Mouse (Mus musculus) ES-Bruce4 (cell line): Measurements from ENCODE around the gene Krt87. TPM values are rescaled to one million over a fixed set of nuclear protein-coding genes. Genes with fewer than 3 reads are reported as not detected.
A peak's percentile ranks its signal among the peaks of the same experiment; 100 is the strongest.

Experiments
- H3K27ac ChIP-seq: 2 replicates; pipeline ENCODE4 v1.5.1; 2012; ENCODE audit warnings: low read length, inconsistent platforms; ENCODE audit not compliant: insufficient read depth
- H3K27me3 ChIP-seq: 2 replicates; pipeline ENCODE4 v1.6.1; 2012; ENCODE audit warnings: mild to moderate bottlenecking, low read length, inconsistent platforms; ENCODE audit not compliant: control insufficient read depth, poor library complexity, insufficient read depth, severe bottlenecking
- H3K36me3 ChIP-seq: 2 replicates; pipeline ENCODE4 v1.6.1; 2012; ENCODE audit warnings: inconsistent platforms, mild to moderate bottlenecking, low read length, moderate library complexity; ENCODE audit not compliant: control insufficient read depth, poor library complexity, insufficient read depth, severe bottlenecking
- H3K4me1 ChIP-seq: one replicate; pipeline ENCODE4 v1.8.1; 2011; ENCODE audit warnings: low read length; ENCODE audit not compliant: control insufficient read depth, insufficient read depth
- H3K4me3 ChIP-seq: 2 replicates; pipeline ENCODE4 v1.5.1; 2011; ENCODE audit warnings: low read depth, mild to moderate bottlenecking, low read length
- H3K9ac ChIP-seq: 2 replicates; pipeline ENCODE4 v1.6.1; 2012; ENCODE audit warnings: low read depth, mild to moderate bottlenecking, inconsistent platforms; ENCODE audit not compliant: poor library complexity, severe bottlenecking
- H3K9me3 ChIP-seq: replicated peaks from 2 replicates; pipeline ENCODE4 v1.6.1; 2012; ENCODE audit warnings: mild to moderate bottlenecking, low read length, inconsistent platforms; ENCODE audit not compliant: control insufficient read depth, poor library complexity, insufficient read depth, severe bottlenecking
- CTCF ChIP-seq: IDR thresholded peaks from one replicate; pipeline ENCODE4 v1.8.1; 2011; ENCODE audit warnings: low read depth, low read length
- EP300 ChIP-seq: IDR thresholded peaks from 2 replicates; pipeline ENCODE4 v1.6.1; 2011; ENCODE audit warnings: low read depth, low read length; ENCODE audit not compliant: insufficient read depth
- POLR2A ChIP-seq: IDR thresholded peaks from one replicate; pipeline ENCODE4 v1.8.1; 2011; ENCODE audit warnings: low read length; ENCODE audit not compliant: insufficient read depth
- polyA plus RNA-seq: library from polyadenylated mRNA; stranded (reverse); fragments of >200 nt; gene quantifications from 2 replicates; pipeline ENCODE4 v1.2.4, GENCODE M21; 2011; ENCODE audit warnings: low read depth; ENCODE audit not compliant: missing spikeins, insufficient read depth, insufficient read length

Krt87 gene
- polyA plus RNA-seq, 1 experiment = not detected

DNA sequence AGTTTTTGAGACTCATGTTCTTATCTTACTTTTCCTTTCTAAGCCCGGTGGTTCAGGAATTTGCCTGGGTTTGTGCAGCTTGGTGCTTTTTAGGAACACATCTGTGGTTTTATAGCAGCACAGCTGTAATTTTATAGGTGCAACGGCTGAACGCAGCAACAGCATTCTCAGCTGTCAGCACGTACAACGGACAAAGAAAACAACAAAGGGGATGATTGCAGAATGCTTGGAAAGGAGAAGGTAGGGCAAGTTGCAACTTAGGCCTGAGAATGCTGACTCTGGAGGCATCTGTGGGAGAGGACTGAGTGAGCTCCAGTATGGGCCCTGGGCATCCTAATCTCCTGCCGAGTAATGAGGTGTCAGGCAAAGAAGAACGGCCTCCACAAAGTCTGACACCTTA, 42.1 kb downstream of the Krt87 start:
- no peaks in the 10 kb centered on the region for H3K36me3 ChIP-seq
- no peak overlapping the region for H3K9ac ChIP-seq
- no peaks in the 10 kb centered on the region for H3K9me3 ChIP-seq
- no peaks in the 10 kb centered on the region for H3K4me1 ChIP-seq
- H3K4me3 ChIP-seq = no peak overlapping the region
- TF ChIP-seq CTCF (no peak), POLR2A (no peak), EP300 (no peak)
- no peak overlapping the region for H3K27ac ChIP-seq
- no peaks in the 10 kb centered on the region for H3K27me3 ChIP-seq

DNA sequence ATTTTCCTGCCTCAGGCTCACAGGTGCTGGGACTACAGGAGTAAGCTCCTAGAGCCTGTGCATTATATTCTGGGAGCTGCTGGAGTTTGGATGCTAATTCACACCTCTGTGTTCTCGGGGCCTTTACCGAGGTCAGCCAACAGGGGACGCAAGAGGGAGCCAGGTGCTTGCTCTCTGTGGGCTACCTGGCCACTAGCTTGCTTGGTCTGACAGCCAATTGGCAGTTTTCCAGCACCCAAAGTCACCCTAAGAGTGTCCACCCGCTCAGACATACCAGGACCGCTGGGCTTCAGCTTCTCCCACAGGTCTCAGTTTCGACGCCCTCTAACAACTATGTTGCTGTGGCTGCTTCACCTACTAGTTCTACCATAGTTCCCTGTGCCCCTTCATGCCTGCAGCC, 43.7 kb downstream of the Krt87 start:
- H3K36me3 ChIP-seq = no peaks in the 10 kb centered on the region

DNA sequence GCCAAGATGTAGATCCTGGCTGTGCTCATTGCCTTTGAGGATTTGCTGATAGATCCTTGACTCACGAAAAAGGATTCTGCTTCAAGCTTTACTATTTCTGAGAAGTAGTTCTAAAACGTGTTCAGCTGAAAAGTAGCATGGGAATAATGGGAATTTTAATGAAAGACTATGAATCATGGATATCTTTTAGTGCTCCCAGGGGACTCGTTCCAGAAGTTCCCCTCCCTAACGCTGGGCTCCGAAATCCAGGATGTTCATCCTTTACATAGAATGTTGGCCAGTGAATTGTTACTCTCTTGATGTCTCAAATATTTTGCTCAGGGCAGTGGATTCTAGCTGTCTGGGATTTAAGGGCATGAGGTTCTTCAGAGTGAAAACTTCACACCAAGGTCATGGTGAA, 46.4 kb downstream of the Krt87 start:
- H3K36me3 ChIP-seq = no peaks in the 10 kb centered on the region
- no peak overlapping the region for H3K27ac ChIP-seq
- no peaks in the 10 kb centered on the region for H3K9me3 ChIP-seq
- no peak overlapping the region for H3K9ac ChIP-seq
- no peak for TF ChIP-seq POLR2A
- no peak for TF ChIP-seq EP300
- TF ChIP-seq CTCF = no peak
- no peaks in the 10 kb centered on the region for H3K4me1 ChIP-seq
- H3K27me3 ChIP-seq = no peaks in the 10 kb centered on the region
- no peak overlapping the region for H3K4me3 ChIP-seq

More for the DNA sequence above, 43.7 kb downstream of the Krt87 start:
- H3K4me1 ChIP-seq = no peaks in the 10 kb centered on the region
- H3K27ac ChIP-seq = no peak overlapping the region
- no peak overlapping the region for H3K4me3 ChIP-seq
- no peaks in the 10 kb centered on the region for H3K9me3 ChIP-seq
- no peak overlapping the region for H3K9ac ChIP-seq
- TF ChIP-seq EP300 = no peak
- TF ChIP-seq CTCF = peak; percentile 35
- no peaks in the 10 kb centered on the region for H3K27me3 ChIP-seq

DNA sequence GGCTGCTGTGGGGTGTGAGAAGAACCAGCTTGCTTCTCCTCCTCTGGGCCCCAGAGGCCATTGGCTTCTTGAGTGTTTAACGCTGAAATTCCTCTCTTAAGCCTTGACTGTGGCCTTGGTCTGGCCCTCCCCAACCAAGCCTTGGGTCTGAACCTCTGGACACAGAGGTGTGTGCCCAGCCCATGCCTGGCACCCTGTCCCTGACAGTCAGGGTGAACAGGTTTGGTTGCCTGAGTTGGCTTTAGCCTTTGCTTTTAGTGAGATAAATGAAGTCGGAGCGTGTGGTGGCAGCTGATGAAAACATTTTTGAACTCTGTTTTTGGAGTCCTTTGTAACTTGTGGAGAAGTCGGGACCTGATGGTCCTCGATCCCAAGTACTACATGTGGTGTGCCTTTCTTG, 48.4 kb downstream of the Krt87 start:
- TF ChIP-seq POLR2A (no peak), EP300 (no peak), CTCF (no peak)
- no peaks in the 10 kb centered on the region for H3K4me1 ChIP-seq
- no peak overlapping the region for H3K4me3 ChIP-seq
- H3K36me3 ChIP-seq = no peaks in the 10 kb centered on the region
- H3K27ac ChIP-seq = no peak overlapping the region
- H3K27me3 ChIP-seq = no peaks in the 10 kb centered on the region
- no peaks in the 10 kb centered on the region for H3K9me3 ChIP-seq
- H3K9ac ChIP-seq = no peak overlapping the region

DNA sequence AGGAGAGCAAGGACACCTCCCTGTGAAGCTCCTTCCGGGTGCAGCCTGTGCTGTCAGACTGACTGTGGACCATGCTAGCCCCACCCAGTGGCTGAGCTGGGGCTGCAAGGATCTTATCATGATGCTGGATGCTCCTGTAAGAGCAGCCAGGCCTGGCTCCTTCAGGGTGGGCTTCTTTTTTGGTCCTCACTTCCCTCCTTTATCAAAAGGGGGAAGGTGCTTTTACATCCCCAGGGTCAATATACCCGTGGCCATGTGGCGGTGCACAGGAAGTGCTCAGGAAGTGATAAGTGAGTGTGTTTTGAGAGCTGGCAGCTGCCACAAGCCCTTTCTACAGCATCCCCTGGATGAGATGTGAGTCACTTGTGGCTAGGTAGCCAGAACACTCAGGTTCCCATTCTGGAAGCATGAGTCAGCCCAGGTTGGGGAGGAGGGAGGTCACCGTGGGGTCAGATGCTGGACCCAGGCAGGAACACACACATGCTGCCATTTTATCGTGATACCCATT, 50.5 kb downstream of the Krt87 start:
- H3K4me1 ChIP-seq = no peaks in the 10 kb centered on the region
- no peak overlapping the region for H3K27ac ChIP-seq
- H3K27me3 ChIP-seq = no peaks in the 10 kb centered on the region
- H3K9me3 ChIP-seq = no peaks in the 10 kb centered on the region
- H3K36me3 ChIP-seq = no peaks in the 10 kb centered on the region
- peak; percentile 52 for TF ChIP-seq CTCF
- no peak for TF ChIP-seq EP300
- no peak overlapping the region for H3K9ac ChIP-seq
- no peak overlapping the region for H3K4me3 ChIP-seq

DNA sequence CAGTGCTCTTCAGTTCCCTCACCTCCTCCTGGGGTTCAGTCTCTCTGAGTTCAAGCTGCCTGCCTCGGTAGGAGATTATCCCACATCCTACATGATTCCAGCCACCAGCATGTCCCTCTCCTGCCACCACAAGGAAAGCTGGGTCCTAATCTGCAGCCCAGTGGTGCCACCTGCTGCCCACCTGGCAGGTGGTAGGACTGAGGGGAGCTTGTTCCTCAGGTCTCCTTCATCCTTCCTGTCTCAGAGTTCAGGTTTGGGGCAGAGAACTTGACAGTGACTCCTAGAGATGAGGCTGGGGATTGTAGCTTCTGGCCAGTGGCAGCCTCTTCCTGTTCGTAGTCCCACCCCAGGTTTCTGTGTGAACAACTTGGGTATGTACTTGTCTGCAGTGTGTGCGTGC, 51.4 kb downstream of the Krt87 start:
- Histone ChIP-seq H3K4me1 (no peaks in the 10 kb centered on the region), H3K36me3 (no peaks in the 10 kb centered on the region), H3K9ac (no peak overlapping the region), H3K4me3 (no peak overlapping the region), H3K27me3 (no peaks in the 10 kb centered on the region), H3K9me3 (no peaks in the 10 kb centered on the region), H3K27ac (no peak overlapping the region)
- TF ChIP-seq CTCF (peak; percentile 56), POLR2A (no peak), EP300 (no peak)
